8 mouse cellular contexts compared by ENCODE assay signal in genomic region chr17:72918053-72918452, GRCm38 (mm10). TPM values are rescaled to one million over a fixed set of nuclear protein-coding genes. Genes with fewer than 3 reads are reported as not detected.
A peak's percentile ranks its signal among the peaks of the same experiment; 100 is the strongest.
DNase-seq lines count a peak whose midpoint lies in the region; ATAC-seq lines count a peak whose summit lies in the region.

TSS of gene Lbh (plus strand) at chr17:72918305.

- intact Hi-C loops in gastrocnemius, postnatal 36 days (cut with DNase I), result loop anchor here (5.0 kb wide), 1 partner anchor 81 kb away; the partner anchor contains the start of gene Ypel5
- intact Hi-C loops in left cerebral cortex, postnatal 14 days (cut with DNase I), result loop anchor here (5.0 kb wide), 3 partner anchors 49 to 189 kb away; partner anchors contain the start of gene Lclat1

- H3K4me3 ChIP-seq in intestine, embryonic 15.5 days (replicated peaks), result peak within 1 kb of the TSS; percentile 64

- under 1% methylated on average over 35 of the region's 35 CpGs for WGBS in intestine, embryonic 15.5 days

- ATAC-seq in intestine, embryonic 15.5 days, result peak; percentile 89
- ATAC-seq in megakaryocyte-erythroid progenitor cell, adult 5-6 weeks (replicated peaks; ENCODE audit: low FRiP score, low TSS enrichment, poor library complexity, severe bottlenecking), result peak; percentile 90

- no peaks in the 10 kb centered on the region; the same call in 1 of the 2 replicates for H3K36me3 ChIP-seq in intestine, embryonic 15.5 days

- H3K4me1 ChIP-seq in intestine, embryonic 15.5 days (replicated peaks), result peaks cover 13% of the 10 kb centered on the region

- H3K9ac ChIP-seq in intestine, embryonic 15.5 days, result peak within 1 kb of the TSS; percentile 78

- H3K4me2 ChIP-seq in intestine, embryonic 15.5 days (replicated peaks), result peak within 1 kb of the TSS; percentile 97

- H3K9me3 ChIP-seq in intestine, embryonic 15.5 days, result no peaks in the 10 kb centered on the region

- no peaks in the 10 kb centered on the region for H3K27me3 ChIP-seq in intestine, embryonic 15.5 days (replicated peaks)

- peak within 1 kb of the TSS; percentile 83 for H3K27ac ChIP-seq in intestine, embryonic 15.5 days

- peak; percentile 96 to 99 for DNase-seq in adrenal gland, adult (ENCODE audit: inconsistent age in 2 of 2, low spot score in 1 of 2)
- peak; percentile 87 for DNase-seq in embryo, embryonic 10 days (ENCODE audit: low spot score)
- DNase-seq in gastrocnemius, postnatal 36 days, result peak; percentile 88 to 91
- DNase-seq in left cerebral cortex, postnatal 14 days (ENCODE audit: low spot score in 2 of 2), result peak; percentile 93 to 96
- peak; percentile 93 for DNase-seq in right cerebral cortex, postnatal 14 days
- peak; percentile 97 for DNase-seq in urinary bladder, postnatal 25 days (ENCODE audit: low spot score)

RNA-seq across cellular contexts. Expression of gene Lbh, which starts in this region (rescaled TPM):
- total RNA-seq in gastrocnemius, postnatal 36 days (2021), result 1 to 10 TPM; 6.0 to 7.0 TPM
- 5.2 and 6.1 TPM in 2 replicates for polyA plus RNA-seq in intestine, embryonic 15.5 days (2015; fragmentation: Nextera tagmentation; extraction: Ambion mirVana)
- total RNA-seq in left cerebral cortex, postnatal 14 days (2021), result 10 to 100 TPM; 44.4 to 45.5 TPM
- total RNA-seq in megakaryocyte-erythroid progenitor cell, adult 5-6 weeks (2014; fragmentation: Nextera tagmentation), result 5.4 and 7.4 TPM in 2 replicates
- 3.9 and 4.4 TPM in 2 replicates for total RNA-seq in megakaryocyte-erythroid progenitor cell, adult 5-6 weeks (2017)

Comparison
In these comparisons a context has a peak if more than half of its experiments do, and no peak if none do; other contexts are left out.
1. Peak in every context shown above with its lines: DNase-seq, ATAC-seq, H3K4me3 ChIP-seq and H3K27ac ChIP-seq.
2. RNA of gene Lbh (total RNA-seq): 44.4 to 45.5 TPM in left cerebral cortex, postnatal 14 days; 6.0 to 7.0 TPM in gastrocnemius, postnatal 36 days and 3.9 to 7.4 TPM in megakaryocyte-erythroid progenitor cell, adult 5-6 weeks; every median in the first group is over 4 times any median in the second.